ENCODE assay signal across 1 mouse cellular context in genomic region chr14:52278932-52279746, GRCm38 (mm10).
TF ChIP-seq lines count a peak whose summit lies in the region.

TSS of gene Tox4 (plus strand) at chr14:52279146.
TSS of gene Rab2b (minus strand) at chr14:52279545.

TF ChIP-seq in CH12.LX, 34 proteins besides CTCF, POLR2A, EP300 and RAD21 (continued from another document):
- TF ChIP-seq TCF12 (IDR thresholded peaks at IDR 0.05; ENCODE audit: low read depth, low read length) (peak; percentile 85), USF1 (IDR thresholded peaks at IDR 0.05; ENCODE audit: low read depth, low read length) (no peak), JUND (conservative IDR thresholded peaks at IDR 0.05; ENCODE audit: low read depth, low read length) (no peak), HCFC1 (IDR thresholded peaks at IDR 0.05; ENCODE audit: low read depth, low read length) (peak; percentile 91), GABPA (IDR thresholded peaks at IDR 0.05; ENCODE audit: insufficient replicate concordance, low read depth, low read length) (no peak; the same call in 1 of the 2 replicates), SMC3 (IDR thresholded peaks at IDR 0.05; ENCODE audit: low read depth, low read length) (0 out of 2 replicates have a peak, but pooled peaks have one; percentile 7), ZC3H11A (IDR thresholded peaks at IDR 0.05; ENCODE audit: low read depth, low read length) (no peak), KAT2A (IDR thresholded peaks at IDR 0.05; ENCODE audit: insufficient replicate concordance, low read length) (peak; percentile 69; the same call in 1 of the 2 replicates), UBTF (IDR thresholded peaks at IDR 0.05; ENCODE audit: low read depth, low read length) (no peak), TBP (conservative IDR thresholded peaks at IDR 0.05; ENCODE audit: low read depth, low read length) (peak; percentile 41; the same call in 1 of the 2 replicates), SIN3A (IDR thresholded peaks at IDR 0.05; ENCODE audit: low read length) (peak; percentile 73), MXI1 (IDR thresholded peaks at IDR 0.05; ENCODE audit: low read depth, low read length) (peak; percentile 65; the same call in 1 of the 2 replicates), ZMIZ1 (IDR thresholded peaks at IDR 0.05; ENCODE audit: low read depth, low read length) (peak; percentile 65; the same call in 1 of the 2 replicates), ELF1 (IDR thresholded peaks at IDR 0.05; ENCODE audit: low read depth, low read length) (peak; percentile 87), POLR2AphosphoS2 (IDR thresholded peaks at IDR 0.05; ENCODE audit: low read depth, low read length) (0 out of 2 replicates have a peak, but pooled peaks have one; percentile 11), IRF4 (IDR thresholded peaks at IDR 0.05; ENCODE audit: low read depth, low read length) (peak; percentile 63)
TF ChIP-seq in CH12.LX: peak in this region for 15.
